Mouse (Mus musculus): Measurements from ENCODE around the gene Tmem258. TPM values are rescaled to one million over a fixed set of nuclear protein-coding genes. Genes with fewer than 3 reads are reported as not detected.

Gene Tmem258
- total and polyA plus RNA-seq, 3 experiments = 154 to 205 (median 181) TPM

DNA sequence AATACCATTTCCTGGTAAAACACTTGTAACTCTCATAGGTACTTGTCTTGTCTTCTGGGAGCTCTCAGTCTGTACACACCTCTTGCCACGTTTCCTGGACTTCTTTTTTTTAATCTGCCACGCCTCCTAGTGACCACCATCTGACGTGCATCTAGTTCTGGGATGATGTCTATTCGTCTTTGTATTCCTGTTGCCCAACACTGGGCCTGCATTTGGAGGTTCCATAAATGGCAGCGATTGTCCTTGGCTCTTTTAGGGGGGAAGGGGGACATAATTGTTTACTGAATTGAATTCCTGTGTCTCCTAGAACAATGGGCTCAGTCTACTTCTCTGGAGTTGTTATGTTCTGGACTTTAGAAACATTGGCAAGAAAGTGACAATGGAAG is 795 bp downstream of the Tmem258 start:
- no peaks in the 10 kb centered on the region for H3K79me2 ChIP-seq (replicated peaks; ENCODE audit: control insufficient read depth, insufficient read depth, low read length)
- intact Hi-C loops (cut with DNase I) = loop anchor here (10.0 kb wide), 1 partner anchor 1710 kb away; the partner anchor contains the start of gene Patl1
- under 1% methylated on average over 5 of the region's 5 CpGs for WGBS
- H3K27me3 ChIP-seq (ENCODE audit: control insufficient read depth, insufficient read depth, low read length) = no peaks in the 10 kb centered on the region
- H3K4me1 ChIP-seq (ENCODE audit: control insufficient read depth, insufficient read depth, low read length) = peaks cover 9% of the 10 kb centered on the region
- H3K36me3 ChIP-seq (ENCODE audit: control insufficient read depth, insufficient read depth, low read length) = peaks cover 2% of the 10 kb centered on the region; the same call in 1 of the 2 replicates
- peak in 1 of 2 experiments; percentile 39 for DNase-seq
- peak; percentile 57 for TF ChIP-seq CTCF (IDR thresholded peaks at IDR 0.05)
- no peak for TF ChIP-seq EP300 (IDR thresholded peaks at IDR 0.05; ENCODE audit: insufficient read depth, low read depth, low read length)
- no peak for TF ChIP-seq POLR2A (IDR thresholded peaks at IDR 0.05; ENCODE audit: insufficient read depth, low read depth, low read length)
- H3K4me3 ChIP-seq = peak overlapping the region; percentile 100
- no peak overlapping the region for H3K9ac ChIP-seq (ENCODE audit: low read depth, low read length)
- H3K27ac ChIP-seq = peak overlapping the region; percentile 91

DNA sequence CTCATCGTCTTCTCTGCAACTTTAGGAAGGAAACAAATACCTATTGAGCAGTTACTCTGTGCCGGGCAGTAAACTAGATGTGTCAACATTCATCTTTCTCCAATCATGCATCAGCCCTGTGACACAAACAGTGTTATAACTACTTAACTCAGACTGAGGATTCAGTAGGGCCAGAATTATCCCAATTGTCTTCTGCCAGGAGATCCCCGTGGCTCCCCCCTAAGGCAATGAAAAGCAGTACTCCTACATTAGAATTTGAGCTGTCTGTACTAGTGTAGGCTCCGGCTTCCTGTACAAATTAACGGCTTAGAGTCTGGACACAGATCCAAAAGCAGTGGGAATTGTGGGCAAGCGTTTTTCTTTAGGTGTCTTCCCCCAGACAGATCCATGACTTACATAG is 1.2 kb downstream of the Tmem258 start:
- Histone ChIP-seq H3K9ac (ENCODE audit: low read depth, low read length) (no peak overlapping the region), H3K4me3 (no peak overlapping the region), H3K79me2 (replicated peaks; ENCODE audit: control insufficient read depth, insufficient read depth, low read length) (no peaks in the 10 kb centered on the region), H3K27ac (no peak overlapping the region), H3K4me1 (ENCODE audit: control insufficient read depth, insufficient read depth, low read length) (peaks cover 9% of the 10 kb centered on the region), H3K36me3 (ENCODE audit: control insufficient read depth, insufficient read depth, low read length) (peaks cover 2% of the 10 kb centered on the region; the same call in 1 of the 2 replicates), H3K27me3 (ENCODE audit: control insufficient read depth, insufficient read depth, low read length) (no peaks in the 10 kb centered on the region)
- intact Hi-C loops (cut with DNase I) = loop anchor here (10.0 kb wide), 1 partner anchor 1710 kb away; the partner anchor contains the start of gene Patl1
- no peak for TF ChIP-seq CTCF (IDR thresholded peaks at IDR 0.05)
- no peak for TF ChIP-seq POLR2A (IDR thresholded peaks at IDR 0.05; ENCODE audit: insufficient read depth, low read depth, low read length)
- no peak for TF ChIP-seq EP300 (IDR thresholded peaks at IDR 0.05; ENCODE audit: insufficient read depth, low read depth, low read length)
- 44% methylated on average over 6 of the region's 6 CpGs for WGBS
- no peak for DNase-seq

DNA sequence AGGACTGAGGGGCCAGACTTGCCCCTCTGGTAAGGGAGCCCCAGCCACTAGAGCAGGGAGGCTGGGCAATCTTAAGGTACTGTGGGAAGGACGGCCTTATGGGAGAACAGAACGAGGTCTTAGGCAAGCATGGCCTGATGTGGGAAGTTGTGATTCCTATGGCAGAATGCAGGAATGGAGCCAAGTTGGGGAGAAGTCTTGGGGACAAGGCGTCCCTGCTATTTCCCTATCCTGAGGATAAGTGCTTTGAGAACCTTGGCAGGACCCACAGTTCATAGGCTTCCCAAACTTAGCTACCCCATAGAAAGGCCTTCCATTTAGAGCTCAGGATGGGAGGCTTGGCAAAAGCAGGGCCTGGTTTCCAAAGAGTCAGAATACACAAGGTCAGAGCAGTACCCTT is 5.0 kb downstream of the Tmem258 start:
- Histone ChIP-seq H3K79me2 (replicated peaks; ENCODE audit: control insufficient read depth, insufficient read depth, low read length) (no peaks in the 10 kb centered on the region), H3K36me3 (ENCODE audit: control insufficient read depth, insufficient read depth, low read length) (peaks cover 2% of the 10 kb centered on the region; the same call in 1 of the 2 replicates), H3K27ac (peak overlapping the region; percentile 68), H3K27me3 (ENCODE audit: control insufficient read depth, insufficient read depth, low read length) (no peaks in the 10 kb centered on the region), H3K4me1 (ENCODE audit: control insufficient read depth, insufficient read depth, low read length) (peaks cover 8% of the 10 kb centered on the region), H3K9ac (ENCODE audit: low read depth, low read length) (no peak overlapping the region), H3K4me3 (no peak overlapping the region)
- peak; percentile 38 to 51 for DNase-seq
- WGBS = 49% methylated on average over 3 of the region's 3 CpGs
- intact Hi-C loops (cut with DNase I) = loop anchor here (10.0 kb wide), 1 partner anchor 1706 kb away; the partner anchor contains the start of gene Patl1
- TF ChIP-seq POLR2A (IDR thresholded peaks at IDR 0.05; ENCODE audit: insufficient read depth, low read depth, low read length) = no peak
- peak; percentile 70 for TF ChIP-seq EP300 (IDR thresholded peaks at IDR 0.05; ENCODE audit: insufficient read depth, low read depth, low read length)

DNA sequence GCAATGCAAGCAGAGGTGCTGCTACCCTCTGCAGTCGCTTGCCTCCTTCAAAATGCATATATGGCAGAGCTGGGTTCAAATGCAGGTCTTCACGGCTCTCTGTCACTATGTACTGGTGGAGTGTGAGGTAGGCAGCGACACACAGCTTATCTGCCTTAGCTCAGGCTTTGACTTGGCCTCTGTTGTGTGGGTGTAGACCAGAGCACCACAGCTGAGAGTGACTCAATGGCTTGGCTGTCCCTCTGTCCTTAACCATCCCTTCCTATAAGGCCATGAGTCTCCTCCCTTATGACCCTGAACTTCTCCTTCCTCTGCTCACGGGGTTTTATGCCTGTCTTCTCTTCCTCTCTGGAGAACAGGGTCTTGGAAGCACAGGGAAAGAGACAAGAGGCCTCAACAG is 7.1 kb downstream of the Tmem258 start:
- H3K79me2 ChIP-seq (replicated peaks; ENCODE audit: control insufficient read depth, insufficient read depth, low read length) = no peaks in the 10 kb centered on the region
- H3K27ac ChIP-seq = no peak overlapping the region
- peaks cover 7% of the 10 kb centered on the region; the same call in 1 of the 2 replicates for H3K4me1 ChIP-seq (ENCODE audit: control insufficient read depth, insufficient read depth, low read length)
- WGBS = 60% methylated on average over 4 of the region's 4 CpGs
- intact Hi-C loops (cut with DNase I) = no loop called here
- no peaks in the 10 kb centered on the region for H3K27me3 ChIP-seq (ENCODE audit: control insufficient read depth, insufficient read depth, low read length)
- H3K36me3 ChIP-seq (ENCODE audit: control insufficient read depth, insufficient read depth, low read length) = peaks cover 2% of the 10 kb centered on the region; the same call in 1 of the 2 replicates
- H3K9ac ChIP-seq (ENCODE audit: low read depth, low read length) = no peak overlapping the region
- no peak for DNase-seq
- TF ChIP-seq POLR2A (IDR thresholded peaks at IDR 0.05; ENCODE audit: insufficient read depth, low read depth, low read length) = no peak
- no peak for TF ChIP-seq EP300 (IDR thresholded peaks at IDR 0.05; ENCODE audit: insufficient read depth, low read depth, low read length)
- TF ChIP-seq CTCF (IDR thresholded peaks at IDR 0.05) = no peak
- no peak overlapping the region for H3K4me3 ChIP-seq

GRCm38 (mm10) chr19:10213796-10214471 is 10.1 kb downstream of the Tmem258 start:
- intact Hi-C loops (cut with DNase I) = no loop called here
- DNase-seq = peak; percentile 44 to 67
- Histone ChIP-seq H3K36me3 (ENCODE audit: control insufficient read depth, insufficient read depth, low read length) (peaks cover 2% of the 10 kb centered on the region; the same call in 1 of the 2 replicates), H3K27ac (peak overlapping the region; percentile 43), H3K4me1 (ENCODE audit: control insufficient read depth, insufficient read depth, low read length) (peaks cover 3% of the 10 kb centered on the region; the same call in 1 of the 2 replicates), H3K79me2 (replicated peaks; ENCODE audit: control insufficient read depth, insufficient read depth, low read length) (no peaks in the 10 kb centered on the region), H3K9ac (ENCODE audit: low read depth, low read length) (no peak overlapping the region), H3K27me3 (ENCODE audit: control insufficient read depth, insufficient read depth, low read length) (no peaks in the 10 kb centered on the region), H3K4me3 (no peak overlapping the region)
- TF ChIP-seq EP300 (IDR thresholded peaks at IDR 0.05; ENCODE audit: insufficient read depth, low read depth, low read length) (no peak; the same call in 1 of the 2 replicates), POLR2A (IDR thresholded peaks at IDR 0.05; ENCODE audit: insufficient read depth, low read depth, low read length) (no peak), CTCF (IDR thresholded peaks at IDR 0.05) (no peak)
- WGBS = 48% methylated on average over 10 of the region's 10 CpGs

DNA sequence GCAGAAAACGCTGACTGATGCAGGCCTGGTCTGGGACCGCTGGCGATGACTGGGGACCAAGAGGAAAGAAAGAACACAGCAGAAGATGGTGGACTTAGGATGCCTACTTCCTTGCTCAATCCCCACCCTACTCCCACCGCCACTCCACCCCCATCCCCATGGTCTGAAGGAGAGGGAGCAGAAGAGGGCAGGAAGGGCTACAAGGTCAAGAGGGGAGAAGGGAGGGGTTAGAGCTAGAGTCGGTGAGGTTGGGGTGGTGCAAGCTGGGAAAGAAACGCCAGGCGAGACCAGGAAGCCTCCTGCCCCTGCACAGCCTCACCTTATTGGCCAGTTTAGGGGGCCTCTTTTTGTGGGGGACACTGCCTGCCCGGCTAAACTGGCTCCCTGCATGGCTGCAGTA is 12.3 kb downstream of the Tmem258 start:
- DNase-seq = no peak
- Histone ChIP-seq H3K4me3 (no peak overlapping the region), H3K4me1 (ENCODE audit: control insufficient read depth, insufficient read depth, low read length) (peaks cover 1% of the 10 kb centered on the region; the same call in 1 of the 2 replicates), H3K36me3 (ENCODE audit: control insufficient read depth, insufficient read depth, low read length) (no peaks in the 10 kb centered on the region), H3K9ac (ENCODE audit: low read depth, low read length) (no peak overlapping the region), H3K27ac (no peak overlapping the region), H3K27me3 (ENCODE audit: control insufficient read depth, insufficient read depth, low read length) (no peaks in the 10 kb centered on the region), H3K79me2 (replicated peaks; ENCODE audit: control insufficient read depth, insufficient read depth, low read length) (no peaks in the 10 kb centered on the region)
- TF ChIP-seq POLR2A (IDR thresholded peaks at IDR 0.05; ENCODE audit: insufficient read depth, low read depth, low read length) (no peak), EP300 (IDR thresholded peaks at IDR 0.05; ENCODE audit: insufficient read depth, low read depth, low read length) (no peak), CTCF (IDR thresholded peaks at IDR 0.05) (no peak)
- intact Hi-C loops (cut with DNase I) = no loop called here
- 74% methylated on average over 8 of the region's 8 CpGs for WGBS

Data from heart, adult 2 months (tissue).